Mouse (Mus musculus): ENCODE results near the gene Ssbp3.

DNA sequence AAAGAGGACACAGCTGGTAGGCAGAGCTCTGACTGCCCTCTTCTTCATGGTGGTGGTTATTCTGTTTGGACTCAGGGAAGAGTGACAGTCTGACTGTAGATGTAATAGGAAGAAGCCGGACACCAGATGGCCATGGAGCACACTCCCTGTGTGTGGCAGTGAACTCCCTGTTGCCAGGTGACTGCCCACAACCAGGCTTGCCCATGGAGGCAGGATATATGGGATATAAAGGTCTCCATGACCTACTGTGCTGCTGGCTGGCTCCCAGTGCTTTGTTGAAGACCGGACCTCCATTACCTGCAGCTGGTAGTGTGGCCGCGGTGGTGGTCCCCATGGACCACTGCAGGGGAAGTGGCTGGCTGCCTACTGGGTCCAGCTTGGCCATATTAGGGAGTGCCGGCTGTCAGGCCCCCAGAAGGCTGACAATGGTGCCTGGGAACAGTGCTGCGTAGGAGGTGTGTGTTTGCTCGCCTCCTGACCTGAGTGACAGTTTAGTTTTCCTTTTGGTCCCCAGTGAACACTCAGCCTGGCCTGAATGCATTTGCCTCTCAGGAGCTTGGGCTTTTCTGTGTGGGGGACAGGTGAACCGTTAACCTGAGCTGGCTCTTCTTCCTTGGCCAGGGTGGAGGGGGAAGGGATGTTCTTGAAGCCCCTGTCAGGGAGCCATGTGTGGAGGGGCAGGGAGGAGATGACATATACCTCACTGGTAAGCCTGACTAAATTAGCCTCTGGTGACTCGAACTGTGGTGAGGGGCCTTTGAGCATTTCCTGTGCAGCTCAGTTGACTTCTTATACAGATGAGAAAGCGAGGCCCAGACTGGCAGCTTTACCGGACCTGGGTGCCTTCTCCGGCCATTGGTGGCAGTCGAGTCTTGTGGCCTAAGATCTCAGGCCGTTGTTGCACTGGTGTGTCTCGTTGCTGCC, 62.2 kb downstream of the Ssbp3 start:
- no peak for TF ChIP-seq POLR2A (IDR thresholded peaks at IDR 0.05; ENCODE audit: borderline replicate concordance, extremely low read depth, low read depth, low read length)
- no peak for TF ChIP-seq CTCF (IDR thresholded peaks at IDR 0.05; ENCODE audit: insufficient read depth, low read length)

All from lung, adult 2 months (tissue).